Mouse (Mus musculus) adrenal gland, postnatal 25 days (tissue): ENCODE data around the gene Zfp668. TPM values are rescaled to one million over a fixed set of nuclear protein-coding genes. Genes with fewer than 3 reads are reported as not detected.
A peak's percentile ranks its signal among the peaks of the same experiment; 100 is the strongest.
"Not testable (repeated sequence)": the region's sequence is repeated elsewhere in the genome, so short reads cannot be mapped to it uniquely, and the experiment has no call there.

ENCODE experiments used
- DNase-seq: peaks from one replicate; pipeline ENCODE4 v3.0.0; 2021; ENCODE audit warnings: mixed read lengths
- total RNA-seq: library from RNA; stranded (reverse); gene quantifications from 2 replicates; pipeline ENCODE4 v1.2.3, GENCODE M21; 2021

The Zfp668 gene
- total RNA-seq, 1 experiment from 2014 or later, result 11.3 TPM

GRCm38 (mm10) chr7:127841340-127842000 lies 35.2 kb downstream of the Zfp668 start:
- DNase-seq, result peak; percentile 95

GRCm38 (mm10) chr7:127840886-127841285 lies 35.7 kb downstream of the Zfp668 start:
- peak; percentile 50 for DNase-seq

DNA sequence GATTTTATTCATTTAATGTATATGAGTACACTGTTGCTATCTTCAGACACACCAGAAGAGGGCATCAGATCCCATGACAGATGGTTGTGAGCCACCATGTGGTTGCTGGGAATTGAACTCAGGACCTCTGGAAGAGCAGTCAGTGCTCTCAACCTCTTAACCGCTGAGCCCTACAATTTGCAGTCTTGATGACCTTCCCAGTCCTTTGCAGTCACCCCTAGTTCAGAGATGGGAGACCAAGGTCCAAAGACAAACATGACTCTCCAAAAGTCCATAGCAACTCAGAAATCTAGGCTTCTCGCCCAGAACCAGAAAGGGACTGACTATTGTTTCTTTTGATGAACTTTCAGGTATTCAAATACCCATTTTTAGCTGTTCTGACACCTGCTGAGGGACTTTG lies 36.6 kb downstream of the Zfp668 start:
- DNase-seq, result not testable (repeated sequence)

GRCm38 (mm10) chr7:127837878-127838277 lies 38.8 kb downstream of the Zfp668 start:
- not testable (repeated sequence) for DNase-seq

- DNase-seq, result no peak
Observed at GRCm38 (mm10) chr7:127837473-127837872, 39.2 kb downstream of the Zfp668 start.

DNA sequence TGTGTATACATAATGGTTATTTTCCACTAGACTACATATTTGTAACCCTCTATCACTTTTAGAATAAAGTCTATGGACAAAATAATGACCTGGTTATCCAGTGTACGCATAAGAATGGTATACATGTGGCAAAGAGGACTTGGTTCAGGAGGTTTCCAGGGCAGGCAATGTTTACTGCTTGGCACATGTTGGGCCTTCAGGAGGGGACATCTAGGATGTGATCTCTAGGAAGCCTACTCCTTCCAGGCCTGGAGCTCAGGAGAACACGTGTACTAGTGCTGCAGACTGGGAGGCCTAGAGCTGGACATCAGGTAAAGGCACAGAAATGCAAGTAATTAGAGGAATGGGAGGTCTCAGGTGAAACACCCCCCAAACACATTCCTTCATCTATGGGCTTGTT lies 41.1 kb downstream of the Zfp668 start:
- no peak for DNase-seq

DNA sequence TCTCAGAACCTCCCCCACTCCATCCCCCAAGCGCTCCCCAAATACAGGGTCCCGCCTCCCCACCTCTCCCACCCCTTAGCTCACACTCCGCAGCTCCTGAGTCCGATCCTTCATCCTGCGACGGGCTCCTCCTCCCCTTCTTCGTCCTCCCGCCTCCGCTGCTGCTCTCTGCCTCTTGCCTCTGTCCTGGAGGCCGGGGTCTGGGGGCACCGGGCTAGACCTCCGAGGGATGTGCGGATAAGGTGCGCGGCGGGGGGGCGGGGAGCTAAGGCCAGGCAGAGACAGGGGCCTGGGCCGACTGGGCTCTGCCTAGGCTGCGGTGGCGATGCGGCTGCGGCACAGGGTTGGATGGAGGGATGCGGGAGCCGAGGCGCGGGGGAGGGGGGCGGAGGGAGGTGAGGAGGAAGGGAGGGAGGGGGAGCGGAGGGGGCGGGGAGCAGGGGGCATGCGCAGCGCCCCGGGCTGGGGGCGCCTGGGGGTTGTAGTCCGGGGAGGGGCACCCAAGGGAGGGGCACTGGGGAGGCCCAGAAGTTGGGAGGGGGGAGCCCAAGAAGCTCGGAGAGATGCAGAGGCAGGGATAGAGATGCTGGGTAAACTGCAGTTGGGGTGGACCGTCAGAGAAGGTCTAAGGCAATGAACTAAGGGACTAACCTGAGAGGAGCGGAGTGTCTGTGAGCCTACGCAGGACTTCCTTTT lies 52.3 kb downstream of the Zfp668 start, which contains the start of the genes Stx4a and Stx1b:
Gene Stx4a (plus strand): TSS at position 119 of the 696 bp plus-strand sequence.
Gene Stx1b (minus strand): TSS at position 374 of the 696 bp plus-strand sequence.
- DNase-seq, result peak; percentile 38

- no peak for DNase-seq
Observed at GRCm38 (mm10) chr7:127823236-127824171, 53.1 kb downstream of the Zfp668 start.

- DNase-seq, result no peak
Observed at GRCm38 (mm10) chr7:127822494-127822893, 54.1 kb downstream of the Zfp668 start.

GRCm38 (mm10) chr7:127820836-127821509 lies 55.7 kb downstream of the Zfp668 start:
- DNase-seq, result no peak

- no peak for DNase-seq
Observed at GRCm38 (mm10) chr7:127817776-127818175, 58.9 kb downstream of the Zfp668 start.

GRCm38 (mm10) chr7:127817053-127817452 lies 59.6 kb downstream of the Zfp668 start:
- no peak for DNase-seq

DNA sequence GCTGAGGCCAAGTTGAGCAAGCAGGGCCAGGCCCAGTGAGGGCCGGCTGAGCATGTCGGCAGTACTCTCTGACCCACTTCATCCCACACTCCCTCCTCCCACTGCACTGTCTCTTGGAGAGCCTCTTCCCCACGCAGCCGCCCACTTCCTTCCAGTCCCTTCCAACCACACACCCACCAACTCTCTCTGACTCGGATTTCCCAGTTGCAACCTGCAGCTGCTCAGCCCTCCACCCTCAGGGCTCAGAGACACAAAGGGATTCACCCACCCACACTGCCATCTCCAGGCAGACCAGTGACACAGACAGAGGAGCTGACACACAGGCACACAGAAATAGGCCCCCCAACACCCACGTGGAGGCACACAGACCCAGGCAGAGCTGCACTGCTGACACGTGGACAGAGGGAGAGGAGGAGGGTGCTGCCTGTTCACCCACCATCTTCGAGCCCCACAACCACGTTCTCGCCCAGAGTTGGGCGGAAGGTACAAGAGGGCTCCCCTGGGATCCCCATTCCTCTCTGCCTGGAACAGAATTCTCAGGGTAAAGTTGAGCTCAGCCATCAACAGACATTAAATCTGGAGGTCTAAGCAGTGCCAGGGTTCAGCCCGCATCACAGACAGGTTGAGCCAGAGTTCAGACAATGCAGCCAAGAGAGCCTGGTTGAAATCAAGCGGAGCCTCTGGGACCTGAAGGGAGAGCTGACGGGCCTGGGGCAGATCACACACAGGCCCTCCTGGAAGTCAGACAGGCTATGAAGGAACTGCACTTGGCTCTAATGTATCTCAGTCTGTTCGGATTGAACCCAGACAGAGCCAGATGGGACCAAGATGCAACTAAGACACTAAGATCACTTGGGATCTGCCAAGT lies 60.4 kb downstream of the Zfp668 start:
- peak; percentile 30 for DNase-seq

GRCm38 (mm10) chr7:127815116-127815665 lies 61.4 kb downstream of the Zfp668 start:
- no peak for DNase-seq

DNA sequence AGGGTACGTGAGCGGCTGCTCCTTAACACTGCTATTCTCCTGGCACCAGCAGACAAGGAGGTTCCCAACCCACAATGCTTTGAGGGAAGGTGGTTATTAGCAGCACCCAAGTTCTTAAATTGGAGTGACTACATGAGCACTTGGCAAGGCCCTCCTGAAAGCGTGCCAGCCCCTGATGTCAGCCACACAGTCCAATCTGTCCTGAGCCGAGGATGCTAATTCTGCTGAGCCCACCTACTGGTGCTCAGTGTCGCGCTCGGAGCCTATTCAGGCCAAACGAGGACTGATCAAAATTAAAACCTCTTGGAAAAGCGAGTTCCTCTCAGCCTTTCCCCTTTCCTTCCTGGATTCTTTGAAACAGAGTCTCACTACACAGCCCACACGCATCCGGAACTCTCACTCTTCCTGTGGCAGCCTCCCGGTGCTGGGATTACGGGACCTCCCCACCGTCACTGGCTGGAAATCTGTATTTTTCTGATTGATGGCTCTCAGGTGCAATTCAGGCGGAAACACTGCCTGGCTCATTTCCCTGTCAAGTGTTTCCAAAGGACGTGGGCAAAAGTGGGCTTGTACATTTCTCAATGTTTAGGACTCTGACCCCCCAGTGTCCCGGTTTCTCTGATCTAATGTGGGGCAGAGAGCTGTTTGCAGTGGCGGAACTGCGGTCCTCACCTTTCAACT lies 62.2 kb downstream of the Zfp668 start:
- DNase-seq, result peak; percentile 69

GRCm38 (mm10) chr7:127813821-127814220 lies 62.8 kb downstream of the Zfp668 start:
- DNase-seq, result no peak
